Mouse (Mus musculus): ENCODE measurements around the gene Enoph1.

The Enoph1 gene

GRCm38 (mm10) chr5:100079040-100079930 is 39.5 kb downstream of the Enoph1 start:
- peak; percentile 49 for DNase-seq (ENCODE audit: extremely low spot score, low spot score)

- no peak for DNase-seq (ENCODE audit: extremely low spot score, low spot score)
These were observed 40.1 kb downstream of the Enoph1 start for GRCm38 (mm10) chr5:100079931-100080275.

GRCm38 (mm10) chr5:100082006-100082405 is 42.2 kb downstream of the Enoph1 start:
- no peak for DNase-seq (ENCODE audit: extremely low spot score, low spot score)

- no peak for DNase-seq (ENCODE audit: extremely low spot score, low spot score)
These were observed 44.3 kb downstream of the Enoph1 start for GRCm38 (mm10) chr5:100083953-100084562.

GRCm38 (mm10) chr5:100085097-100085496 is 45.3 kb downstream of the Enoph1 start:
- no peak for DNase-seq (ENCODE audit: extremely low spot score, low spot score)

GRCm38 (mm10) chr5:100090515-100091262 is 50.9 kb downstream of the Enoph1 start:
- DNase-seq (ENCODE audit: extremely low spot score, low spot score): no peak

- DNase-seq (ENCODE audit: extremely low spot score, low spot score): no peak
These were observed 51.4 kb downstream of the Enoph1 start for GRCm38 (mm10) chr5:100091263-100091594.

- DNase-seq (ENCODE audit: extremely low spot score, low spot score): peak; percentile 45
These were observed 51.8 kb downstream of the Enoph1 start for GRCm38 (mm10) chr5:100091602-100092001.

GRCm38 (mm10) chr5:100096955-100097354 is 57.2 kb downstream of the Enoph1 start:
- DNase-seq (ENCODE audit: extremely low spot score, low spot score): no peak

- DNase-seq (ENCODE audit: extremely low spot score, low spot score): no peak
These were observed 58.2 kb downstream of the Enoph1 start for GRCm38 (mm10) chr5:100097967-100098366.

GRCm38 (mm10) chr5:100102395-100102794 is 62.6 kb downstream of the Enoph1 start:
- DNase-seq (ENCODE audit: extremely low spot score, low spot score): no peak

- DNase-seq (ENCODE audit: extremely low spot score, low spot score): no peak
These were observed 69.1 kb downstream of the Enoph1 start for GRCm38 (mm10) chr5:100108866-100109265.

GRCm38 (mm10) chr5:100109543-100110282 is 69.9 kb downstream of the Enoph1 start:
- no peak for DNase-seq (ENCODE audit: extremely low spot score, low spot score)

- DNase-seq (ENCODE audit: extremely low spot score, low spot score): no peak
These were observed 70.8 kb downstream of the Enoph1 start for GRCm38 (mm10) chr5:100110581-100110980.

- no peak for DNase-seq (ENCODE audit: extremely low spot score, low spot score)
These were observed 73.6 kb downstream of the Enoph1 start for GRCm38 (mm10) chr5:100113403-100113802.

Data from neural tube, embryonic 10.5 days (tissue).